Mouse (Mus musculus) kidney, adult 2 months (tissue): ENCODE results near the gene Plekhg2. TPM values are rescaled to one million over a fixed set of nuclear protein-coding genes. Genes with fewer than 3 reads are reported as not detected.

Experiments
- DNase-seq: peaks from one replicate; pipeline ENCODE4 v3.0.0; 2021
- H3K27ac ChIP-seq: fragments of 200-500 bp; 2 replicates; pipeline ENCODE4 v1.5.1; 2012; ENCODE audit warnings: low read depth, low read length, control low read depth, inconsistent platforms; ENCODE audit not compliant: insufficient read depth
- H3K27me3 ChIP-seq: fragments of 200-500 bp; replicated peaks from 2 replicates; pipeline ENCODE4 v1.6.1; 2012; ENCODE audit warnings: mild to moderate bottlenecking, moderate library complexity, low read length, inconsistent platforms; ENCODE audit not compliant: control insufficient read depth, insufficient read depth
- H3K36me3 ChIP-seq: fragments of 200-500 bp; 2 replicates; pipeline ENCODE4 v1.6.1; 2012; ENCODE audit warnings: mild to moderate bottlenecking, moderate library complexity, low read length, inconsistent platforms; ENCODE audit not compliant: control insufficient read depth, insufficient read depth
- H3K4me1 ChIP-seq: fragments of 200-500 bp; 2 replicates; pipeline ENCODE4 v1.6.1; 2011; ENCODE audit warnings: low read length; ENCODE audit not compliant: control insufficient read depth, insufficient read depth
- H3K4me3 ChIP-seq: fragments of 200-500 bp; 2 replicates; pipeline ENCODE4 v1.5.1; 2011; ENCODE audit warnings: mild to moderate bottlenecking, low read depth, low read length, control low read depth; ENCODE audit not compliant: insufficient read depth
- CTCF ChIP-seq: fragments of 200-500 bp; conservative IDR thresholded peaks from 2 replicates; pipeline ENCODE4 v1.5.1; 2011; ENCODE audit warnings: low read depth, mild to moderate bottlenecking, control low read depth, low read length, moderate library complexity, mixed read lengths; ENCODE audit not compliant: insufficient read depth, insufficient read length
- POLR2A ChIP-seq: fragments of 200-500 bp; IDR thresholded peaks from one replicate; pipeline ENCODE4 v1.6.1; 2011; ENCODE audit warnings: low read depth, low read length, control low read depth
- WGBS: fragments of 180-500 bp; shearing (Covaris S2); methylation state at CpG from one replicate; pipeline ENCODE4 v1.1.7; 2018; 5-methylcytosine and 5-hydroxymethylcytosine counted together
- polyA plus RNA-seq: library from polyadenylated mRNA; depleted of rRNA; stranded (reverse); fragments of >200 nt; gene quantifications from 2 replicates; pipeline ENCODE4 v1.2.3, GENCODE M21; 2012; rRNA removed

The Plekhg2 gene
- polyA plus RNA-seq, 1 experiment: 14.6 TPM

DNA sequence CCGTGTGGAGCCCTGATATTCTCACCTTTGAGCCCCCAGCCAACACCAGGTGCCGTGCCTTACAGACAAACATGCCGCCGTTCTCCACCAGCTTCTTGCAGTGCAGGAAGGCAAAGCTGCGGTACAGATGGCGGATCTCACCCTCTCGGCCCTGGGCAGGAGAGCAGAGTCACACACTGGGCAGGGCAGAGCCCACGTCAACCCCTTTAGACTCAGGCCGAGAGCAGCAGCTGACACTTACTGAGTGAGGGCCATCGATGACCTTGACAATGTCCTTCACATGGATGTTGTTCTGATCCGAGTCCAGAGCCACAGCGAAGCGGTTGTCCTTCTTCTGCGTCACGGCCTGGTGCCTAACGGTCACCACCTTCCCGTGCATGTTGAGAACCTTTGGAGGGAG lies 53.7 kb downstream of the Plekhg2 start:
- H3K27ac ChIP-seq: no peak overlapping the region
- H3K4me3 ChIP-seq: no peak overlapping the region
- no peaks in the 10 kb centered on the region for H3K4me1 ChIP-seq
- no peak for DNase-seq
- 89% methylated on average over 17 of the region's 17 CpGs for WGBS
- no peaks in the 10 kb centered on the region for H3K27me3 ChIP-seq
- peaks cover 5% of the 10 kb centered on the region; the same call in 1 of the 2 replicates for H3K36me3 ChIP-seq
- TF ChIP-seq POLR2A (no peak), CTCF (no peak)

DNA sequence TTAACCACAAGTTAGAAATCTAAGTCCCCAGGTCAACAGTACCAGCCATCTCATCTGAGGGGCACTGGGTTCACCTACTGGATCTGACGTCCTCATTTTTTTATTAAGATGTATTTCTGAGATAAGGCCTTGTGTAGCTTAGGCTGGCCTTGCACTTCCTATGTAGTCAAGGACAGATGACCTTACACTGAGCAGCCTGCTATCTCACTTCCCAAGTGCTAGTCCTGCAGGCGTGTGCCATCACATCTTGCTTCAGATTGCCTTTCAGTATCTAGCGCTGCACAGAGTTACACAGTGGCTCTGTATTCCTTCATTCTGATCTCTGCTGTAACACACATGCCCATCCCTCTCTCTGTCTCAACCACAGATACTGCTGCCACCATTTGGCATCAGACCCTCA lies 54.4 kb downstream of the Plekhg2 start:
- H3K4me1 ChIP-seq: no peaks in the 10 kb centered on the region
- no peak overlapping the region for H3K27ac ChIP-seq
- no peaks in the 10 kb centered on the region for H3K27me3 ChIP-seq
- no peak for DNase-seq
- TF ChIP-seq CTCF (no peak), POLR2A (no peak)
- 86% methylated on average over 3 of the region's 3 CpGs for WGBS
- no peak overlapping the region for H3K4me3 ChIP-seq
- H3K36me3 ChIP-seq: peaks cover 3% of the 10 kb centered on the region; the same call in 1 of the 2 replicates

DNA sequence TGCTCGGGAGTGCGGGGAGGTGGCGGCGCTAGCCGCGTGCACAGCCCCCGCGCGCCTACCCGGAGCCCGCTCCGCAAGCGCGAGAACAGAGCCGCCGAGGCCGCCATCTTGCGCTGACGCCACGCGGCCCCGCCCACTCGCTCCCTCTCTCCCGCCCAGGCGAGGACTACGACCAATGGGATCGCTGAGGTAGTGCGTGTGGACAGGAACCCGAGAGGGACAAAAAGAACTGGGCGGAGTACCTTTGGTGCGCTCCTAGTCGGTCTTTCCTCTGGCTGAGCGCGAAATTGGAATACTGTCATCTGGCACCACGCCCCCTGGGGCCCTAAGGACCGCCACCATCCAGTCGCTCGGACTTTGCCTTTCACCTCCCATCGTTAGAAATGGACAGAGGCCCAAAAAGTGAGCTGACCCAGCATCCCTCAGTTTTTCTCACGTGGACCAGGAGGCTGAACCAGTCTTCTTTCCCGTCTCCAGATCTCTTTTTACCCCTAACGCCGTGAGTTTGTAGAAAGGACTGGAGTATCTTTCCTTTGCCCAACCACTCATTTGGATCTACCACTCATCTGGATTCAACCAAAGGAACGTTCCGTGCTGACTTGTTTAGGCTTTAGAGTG lies 60.4 kb downstream of the Plekhg2 start, which contains the start of gene Timm50:
Gene Timm50, minus strand, starts transcription at position 147 of the 618 bp plus-strand sequence.
- Histone ChIP-seq H3K4me3 (peak within 1 kb of the TSS; percentile 73), H3K36me3 (peaks cover 2% of the 10 kb centered on the region; the same call in 1 of the 2 replicates), H3K27me3 (no peaks in the 10 kb centered on the region), H3K27ac (no peak within 1 kb of the TSS), H3K4me1 (peaks cover 4% of the 10 kb centered on the region; the same call in 1 of the 2 replicates)
- peak; percentile 99 for DNase-seq
- under 1% methylated on average over 45 of the region's 45 CpGs for WGBS
- TF ChIP-seq CTCF: 0 out of 2 replicates have a peak, but pooled peaks have one; percentile 4
- TF ChIP-seq POLR2A: peak; percentile 29

DNA sequence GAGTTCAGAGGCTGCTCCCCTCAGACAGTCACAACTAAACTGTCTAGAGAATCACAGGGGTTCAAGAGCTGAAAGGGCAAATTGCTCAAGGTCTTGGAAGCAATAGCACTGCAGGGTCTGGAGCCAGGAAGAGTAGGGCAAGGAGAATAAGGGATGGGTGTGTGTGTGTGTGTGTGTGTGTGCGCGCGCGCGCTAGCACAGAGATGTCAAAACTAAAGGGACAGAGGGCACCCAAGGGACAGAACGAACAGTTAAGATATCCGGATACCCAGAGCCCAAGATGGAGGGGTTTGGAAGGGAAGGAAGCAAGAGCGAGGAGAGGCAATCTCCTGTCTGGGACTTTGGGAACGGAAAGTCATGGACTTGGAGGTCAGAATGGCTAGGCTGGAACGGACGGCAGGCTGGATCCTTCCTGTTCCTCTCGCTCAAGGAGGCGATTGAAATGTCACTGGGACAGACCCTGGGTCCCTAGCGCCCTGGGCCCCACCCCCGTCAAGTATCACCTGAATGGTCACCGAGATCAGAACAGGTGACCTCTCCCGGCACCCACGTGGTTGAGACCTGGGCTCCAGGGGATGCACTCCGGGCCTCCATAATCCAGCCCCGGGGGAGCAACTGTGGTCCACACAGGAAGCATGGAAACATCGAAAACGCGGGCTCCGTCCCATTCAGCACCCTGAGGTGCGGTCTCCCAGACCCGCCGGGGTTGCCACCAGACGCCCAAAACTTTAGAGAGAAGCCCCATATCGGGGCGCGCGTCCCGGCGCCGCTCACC lies 61.1 kb downstream of the Plekhg2 start:
- TF ChIP-seq CTCF (no peak), POLR2A (no peak)
- DNase-seq: peak; percentile 18
- Histone ChIP-seq H3K4me3 (peak overlapping the region; percentile 73), H3K4me1 (peaks cover 4% of the 10 kb centered on the region; the same call in 1 of the 2 replicates), H3K27ac (no peak overlapping the region), H3K27me3 (no peaks in the 10 kb centered on the region), H3K36me3 (0 out of 2 replicates have a peak, but pooled peaks cover 2% of the 10 kb centered on the region)
- 4% methylated on average over 35 of the region's 35 CpGs for WGBS

DNA sequence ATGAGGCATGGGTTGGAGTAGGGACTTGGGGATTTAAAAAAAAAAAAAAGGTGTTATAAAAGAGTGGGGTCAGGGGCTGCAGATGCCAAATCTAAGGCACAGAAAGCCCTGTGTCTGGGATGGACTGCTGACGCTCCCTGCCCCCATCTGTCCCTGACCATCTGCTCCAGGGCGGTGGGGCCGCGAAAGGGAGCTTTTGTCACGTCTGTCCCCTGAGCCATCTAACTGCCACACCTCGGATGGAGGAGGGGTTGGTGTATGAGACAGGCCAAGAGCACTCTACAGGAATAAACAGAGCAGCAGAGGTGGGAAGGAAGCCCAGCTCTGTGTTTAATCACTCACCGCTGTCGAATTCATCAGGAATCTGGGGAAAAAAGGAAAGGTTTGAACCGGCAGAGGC lies 62.7 kb downstream of the Plekhg2 start:
- Histone ChIP-seq H3K36me3 (no peaks in the 10 kb centered on the region), H3K27me3 (no peaks in the 10 kb centered on the region), H3K4me3 (no peak overlapping the region), H3K4me1 (peaks cover 4% of the 10 kb centered on the region; the same call in 1 of the 2 replicates), H3K27ac (no peak overlapping the region)
- no peak for TF ChIP-seq CTCF
- TF ChIP-seq POLR2A: no peak
- 51% methylated on average over 9 of the region's 9 CpGs for WGBS
- DNase-seq: no peak

Other genes with a start within 250 kb of the Plekhg2 start
- not detected in 2 replicates for gene 9530053A07Rik, start 243.1 kb downstream of the Plekhg2 start, polyA plus RNA-seq
- gene Fbl, start 202.9 kb downstream of the Plekhg2 start, polyA plus RNA-seq: 33.0 and 54.3 TPM in 2 replicates
- 31.1 and 34.8 TPM in 2 replicates for gene Dyrk1b, start 193.1 kb downstream of the Plekhg2 start, polyA plus RNA-seq
- 5.2 and 5.7 TPM in 2 replicates for gene Eid2, start 104.7 kb downstream of the Plekhg2 start, polyA plus RNA-seq
- gene Eid2b, start 94.9 kb downstream of the Plekhg2 start, polyA plus RNA-seq: 7.7 and 10.2 TPM in 2 replicates
- 0.14 TPM in 1 of 2 replicates, not detected in the other for gene Selenov, start 81.4 kb downstream of the Plekhg2 start, polyA plus RNA-seq
- not detected in 2 replicates for gene Dll3, start 70.4 kb downstream of the Plekhg2 start, polyA plus RNA-seq
- gene Timm50, start 60.5 kb downstream of the Plekhg2 start, polyA plus RNA-seq: 99.0 and 102 TPM in 2 replicates
- 86.8 and 88.6 TPM in 2 replicates for gene Supt5, start 33.9 kb downstream of the Plekhg2 start, polyA plus RNA-seq
- gene Rps16, start 21.9 kb downstream of the Plekhg2 start, polyA plus RNA-seq: 724 and 951 TPM in 2 replicates
- gene Zfp36, start 7.7 kb upstream of the Plekhg2 start, polyA plus RNA-seq: 24.6 and 25.5 TPM in 2 replicates
- 71.9 and 72.1 TPM in 2 replicates for gene Med29, start 20.1 kb upstream of the Plekhg2 start, polyA plus RNA-seq
- gene Paf1, start 20.4 kb upstream of the Plekhg2 start, polyA plus RNA-seq: 72.6 and 78.4 TPM in 2 replicates
- 8.4 and 14.5 TPM in 2 replicates for gene Gmfg, start 64.8 kb upstream of the Plekhg2 start, polyA plus RNA-seq
- gene Lrfn1, start 79.4 kb upstream of the Plekhg2 start, polyA plus RNA-seq: 2.5 and 3.1 TPM in 2 replicates
- not detected in 2 replicates for gene Ifnl2, start 137.9 kb upstream of the Plekhg2 start, polyA plus RNA-seq
- not detected in 2 replicates for gene Ifnl3, start 150.2 kb upstream of the Plekhg2 start, polyA plus RNA-seq
- 12.4 and 13.3 TPM in 2 replicates for gene Sycn, start 168.3 kb upstream of the Plekhg2 start, polyA plus RNA-seq
- gene Nccrp1, start 174.7 kb upstream of the Plekhg2 start, polyA plus RNA-seq: 57.2 and 85.4 TPM in 2 replicates
- gene Samd4b, start 225.5 kb upstream of the Plekhg2 start, polyA plus RNA-seq: 67.0 and 79.0 TPM in 2 replicates
- gene Pak4, start 225.6 kb upstream of the Plekhg2 start, polyA plus RNA-seq: 36.9 and 41.8 TPM in 2 replicates